Mouse (Mus musculus) kidney, adult 2 months (tissue): ENCODE measurements at regions not wholly inside any gene's neighbourhood (a gene's known extent, or its start where the extent isn't known, plus 50 kb on each side); places are given as distances from the start of the nearest gene placed in this dataset.

Source experiments
- CTCF ChIP-seq: fragments of 200-500 bp; conservative IDR thresholded peaks from 2 replicates; pipeline ENCODE4 v1.5.1; 2011; ENCODE audit warnings: low read depth, mild to moderate bottlenecking, control low read depth, low read length, moderate library complexity, mixed read lengths; ENCODE audit not compliant: insufficient read depth, insufficient read length
- POLR2A ChIP-seq: fragments of 200-500 bp; IDR thresholded peaks from one replicate; pipeline ENCODE4 v1.6.1; 2011; ENCODE audit warnings: low read depth, low read length, control low read depth

DNA sequence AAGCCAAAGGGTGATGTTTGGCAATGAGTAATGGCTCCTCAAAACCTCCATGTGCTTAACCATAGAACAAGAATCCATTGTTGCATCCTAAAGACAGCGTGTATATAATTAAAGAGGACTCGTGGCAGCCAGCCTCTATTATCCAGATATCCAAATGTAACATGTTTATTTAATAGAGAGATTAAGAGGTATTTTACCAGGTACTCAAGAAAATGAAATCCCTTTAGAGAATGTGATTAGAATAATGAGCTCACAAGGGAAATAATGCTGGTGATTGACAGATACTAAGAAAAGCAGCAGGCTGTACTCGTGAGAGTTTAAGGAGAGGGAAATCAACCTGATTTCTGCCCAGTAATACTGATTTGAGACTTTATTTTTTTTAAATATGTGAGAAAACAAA lies 295.5 kb upstream of the Tmprss15 start:
- TF ChIP-seq CTCF (no peak), POLR2A (no peak)
